Mouse (Mus musculus) liver, adult 2 months (tissue): ENCODE measurements at regions not wholly inside any gene's neighbourhood (a gene's known extent, or its start where the extent isn't known, plus 50 kb on each side); places are given as distances from the start of the nearest gene placed in this dataset.

Source experiments
- DNase-seq: peaks from one replicate; pipeline ENCODE4 v3.0.0-alpha.2; 2011; ENCODE audit warnings: low read depth, low spot score; ENCODE audit errors: extremely low read depth
- H3K27ac ChIP-seq: fragments of 200-500 bp; replicated peaks from 2 replicates; pipeline ENCODE4 v1.5.1; 2012; ENCODE audit warnings: low read depth, mild to moderate bottlenecking, control low read depth, inconsistent platforms, low read length; ENCODE audit not compliant: insufficient read depth
- H3K27me3 ChIP-seq: fragments of 200-500 bp; 2 replicates; pipeline ENCODE4 v1.6.1; 2012; ENCODE audit warnings: mild to moderate bottlenecking, moderate library complexity, low read length, inconsistent platforms; ENCODE audit not compliant: control insufficient read depth, insufficient read depth
- H3K36me3 ChIP-seq: fragments of 200-500 bp; 2 replicates; pipeline ENCODE4 v1.6.1; 2012; ENCODE audit warnings: low read length, inconsistent platforms; ENCODE audit not compliant: control insufficient read depth, insufficient read depth
- H3K4me1 ChIP-seq: fragments of 200-500 bp; 2 replicates; pipeline ENCODE4 v1.6.1; 2011; ENCODE audit warnings: low read length; ENCODE audit not compliant: control insufficient read depth, insufficient read depth
- H3K4me3 ChIP-seq: fragments of 200-500 bp; 2 replicates; pipeline ENCODE4 v1.5.1; 2011; ENCODE audit warnings: low read depth, mild to moderate bottlenecking, control low read depth, low read length, moderate library complexity; ENCODE audit not compliant: insufficient read depth
- H3K79me2 ChIP-seq: fragments of 200-500 bp; 2 replicates; pipeline ENCODE4 v1.6.1; 2012; ENCODE audit warnings: inconsistent platforms, mild to moderate bottlenecking, low read length, moderate library complexity; ENCODE audit not compliant: control insufficient read depth, insufficient read depth
- H3K9ac ChIP-seq: fragments of 200-500 bp; 2 replicates; pipeline ENCODE4 v1.6.1; 2012; ENCODE audit warnings: low read depth, mild to moderate bottlenecking, control low read depth, inconsistent platforms, low read length
- CTCF ChIP-seq: fragments of 200-500 bp; IDR thresholded peaks from 2 replicates; pipeline ENCODE4 v1.5.1; 2011; ENCODE audit warnings: low read depth, low read length, control low read depth
- POLR2A ChIP-seq: fragments of 200-500 bp; IDR thresholded peaks from 2 replicates; pipeline ENCODE4 v1.6.1; 2011; ENCODE audit warnings: low read length, control low read depth; ENCODE audit not compliant: insufficient read depth; ENCODE audit errors: extremely low read depth
- WGBS: fragments of 180-500 bp; shearing (Covaris S2); methylation state at CpG from one replicate; pipeline ENCODE4 v1.1.7; 2018; 5-methylcytosine and 5-hydroxymethylcytosine counted together

GRCm38 (mm10) chr8:10779636-10780035, 228.6 kb downstream of the Irs2 start:
- Histone ChIP-seq H3K27ac (no peak overlapping the region), H3K36me3 (no peaks in the 10 kb centered on the region), H3K27me3 (no peaks in the 10 kb centered on the region), H3K4me1 (no peaks in the 10 kb centered on the region), H3K4me3 (no peak overlapping the region), H3K79me2 (no peaks in the 10 kb centered on the region), H3K9ac (no peak overlapping the region)
- TF ChIP-seq CTCF (no peak), POLR2A (no peak)
- WGBS: 92% methylated on average over 7 of the region's 7 CpGs
- DNase-seq: no peak

- Histone ChIP-seq H3K4me1 (no peaks in the 10 kb centered on the region), H3K9ac (no peak overlapping the region), H3K27me3 (no peaks in the 10 kb centered on the region), H3K79me2 (no peaks in the 10 kb centered on the region), H3K36me3 (no peaks in the 10 kb centered on the region), H3K27ac (no peak overlapping the region), H3K4me3 (no peak overlapping the region)
- whole genome bisulfite sequencing: 84% methylated on average over 8 of the region's 8 CpGs
- TF ChIP-seq POLR2A: no peak
- TF ChIP-seq CTCF: no peak
- DNase-seq: no peak
Observed at GRCm38 (mm10) chr8:10775202-10776010, 232.9 kb downstream of the Irs2 start.

GRCm38 (mm10) chr8:10774778-10775177, 233.5 kb downstream of the Irs2 start:
- Histone ChIP-seq H3K27ac (no peak overlapping the region), H3K4me1 (no peaks in the 10 kb centered on the region), H3K79me2 (no peaks in the 10 kb centered on the region), H3K4me3 (no peak overlapping the region), H3K27me3 (no peaks in the 10 kb centered on the region), H3K9ac (no peak overlapping the region), H3K36me3 (no peaks in the 10 kb centered on the region)
- DNase-seq: no peak
- 87% methylated on average over 3 of the region's 3 CpGs for WGBS
- no peak for TF ChIP-seq CTCF
- no peak for TF ChIP-seq POLR2A

- no peaks in the 10 kb centered on the region for H3K27me3 ChIP-seq
- H3K4me1 ChIP-seq: no peaks in the 10 kb centered on the region
- H3K9ac ChIP-seq: no peak overlapping the region
- DNase-seq: no peak
- H3K27ac ChIP-seq: no peak overlapping the region
- H3K4me3 ChIP-seq: no peak overlapping the region
- H3K36me3 ChIP-seq: no peaks in the 10 kb centered on the region
- WGBS: 86% methylated on average over 4 of the region's 4 CpGs
- H3K79me2 ChIP-seq: no peaks in the 10 kb centered on the region
- no peak for TF ChIP-seq POLR2A
- TF ChIP-seq CTCF: no peak
Observed at GRCm38 (mm10) chr8:10768181-10768580, 240.1 kb downstream of the Irs2 start.

- Histone ChIP-seq H3K79me2 (no peaks in the 10 kb centered on the region), H3K9ac (no peak overlapping the region), H3K36me3 (no peaks in the 10 kb centered on the region), H3K4me3 (no peak overlapping the region), H3K27ac (no peak overlapping the region), H3K27me3 (no peaks in the 10 kb centered on the region), H3K4me1 (no peaks in the 10 kb centered on the region)
- 57% methylated on average over 2 of the region's 2 CpGs for WGBS
- no peak for TF ChIP-seq POLR2A
- no peak for TF ChIP-seq CTCF
- DNase-seq: no peak
Observed at GRCm38 (mm10) chr8:10763907-10764306, 244.4 kb downstream of the Irs2 start.

- DNase-seq: no peak
- Histone ChIP-seq H3K79me2 (no peaks in the 10 kb centered on the region), H3K4me3 (no peak overlapping the region), H3K27ac (no peak overlapping the region), H3K9ac (no peak overlapping the region), H3K27me3 (no peaks in the 10 kb centered on the region), H3K36me3 (no peaks in the 10 kb centered on the region), H3K4me1 (no peaks in the 10 kb centered on the region)
- no peak for TF ChIP-seq CTCF
- no peak for TF ChIP-seq POLR2A
- WGBS: 67% methylated on average over 11 of the region's 11 CpGs
Observed at GRCm38 (mm10) chr8:10761694-10762305, 246.5 kb downstream of the Irs2 start.
